Mouse (Mus musculus) layer of hippocampus, adult 6 months (tissue): ENCODE data around the gene Svs2. TPM values are rescaled to one million over a fixed set of nuclear protein-coding genes. Genes with fewer than 3 reads are reported as not detected.

Experiments
- long read RNA-seq, 2 experiments: library from polyadenylated mRNA; unstranded; transcript quantifications; one replicate each; pipeline ENCODE4 v2.0.0; 2019 to 2020
- polyA plus RNA-seq: library from polyadenylated mRNA; unstranded; fragments of <200 nt; fragmentation: Nextera tagmentation; gene quantifications from 2 replicates; pipeline ENCODE4 v1.2.3, GENCODE M21; 2021

Gene Svs2
- polyA plus RNA-seq: not detected in 2 replicates
- long read RNA-seq, experiment 1: 0 reads
- long read RNA-seq, experiment 2: 0 reads

DNA sequence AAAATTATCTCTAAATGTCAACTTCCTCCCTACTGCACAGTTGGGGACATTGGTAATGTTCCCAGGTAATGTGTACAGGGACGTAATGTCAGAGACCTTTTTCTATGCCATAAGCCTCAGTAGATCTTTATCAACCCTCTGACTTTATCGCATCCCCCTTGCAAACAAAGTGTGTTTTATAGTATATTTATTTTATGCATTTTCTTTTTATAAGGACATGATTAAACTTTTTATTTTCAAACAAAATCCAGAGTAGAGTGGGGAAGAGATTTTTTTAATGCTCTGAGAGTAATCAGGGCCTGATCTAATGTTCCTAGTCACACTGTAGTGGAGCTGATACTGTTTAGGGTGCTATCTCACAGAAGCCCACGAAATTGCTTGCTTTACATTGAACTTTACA lies at the start of gene Svs2:
Gene Svs2, minus strand, starts transcription at position 101 of the 400 bp plus-strand sequence.

GRCm38 (mm10) chr2:164278359-164278758 lies 40.1 kb upstream of the Svs2 start, which contains the start of gene Svs4:
TSS of gene Svs4 (minus strand) at chr2:164278459.

DNA sequence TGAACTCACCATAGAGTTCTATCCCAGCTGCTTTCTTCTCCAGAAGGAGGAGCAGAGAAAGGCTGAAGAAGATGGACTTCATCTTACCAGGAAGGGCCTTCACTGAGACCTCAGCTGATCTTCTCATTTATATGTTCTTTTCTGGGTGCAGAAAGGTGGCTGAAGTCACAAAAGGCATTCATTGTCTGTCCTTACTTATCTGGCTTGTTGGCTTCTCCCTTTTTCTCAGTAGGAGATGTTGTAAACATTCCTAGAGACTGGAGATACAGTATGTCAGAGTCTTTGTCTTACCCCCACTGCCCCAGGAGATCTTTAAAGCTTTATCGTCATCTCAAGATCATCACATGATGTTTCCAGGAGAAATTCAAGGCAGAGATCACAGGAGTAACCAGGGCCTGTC lies 18.3 kb upstream of the Svs2 start, which contains the start of gene Svs3b:
Gene Svs3b, minus strand, starts transcription at position 101 of the 400 bp plus-strand sequence.

GRCm38 (mm10) chr2:164221522-164221921 lies 16.7 kb downstream of the Svs2 start, which contains the start of gene Wfdc15b:
TSS of gene Wfdc15b (minus strand) at chr2:164221660.

DNA sequence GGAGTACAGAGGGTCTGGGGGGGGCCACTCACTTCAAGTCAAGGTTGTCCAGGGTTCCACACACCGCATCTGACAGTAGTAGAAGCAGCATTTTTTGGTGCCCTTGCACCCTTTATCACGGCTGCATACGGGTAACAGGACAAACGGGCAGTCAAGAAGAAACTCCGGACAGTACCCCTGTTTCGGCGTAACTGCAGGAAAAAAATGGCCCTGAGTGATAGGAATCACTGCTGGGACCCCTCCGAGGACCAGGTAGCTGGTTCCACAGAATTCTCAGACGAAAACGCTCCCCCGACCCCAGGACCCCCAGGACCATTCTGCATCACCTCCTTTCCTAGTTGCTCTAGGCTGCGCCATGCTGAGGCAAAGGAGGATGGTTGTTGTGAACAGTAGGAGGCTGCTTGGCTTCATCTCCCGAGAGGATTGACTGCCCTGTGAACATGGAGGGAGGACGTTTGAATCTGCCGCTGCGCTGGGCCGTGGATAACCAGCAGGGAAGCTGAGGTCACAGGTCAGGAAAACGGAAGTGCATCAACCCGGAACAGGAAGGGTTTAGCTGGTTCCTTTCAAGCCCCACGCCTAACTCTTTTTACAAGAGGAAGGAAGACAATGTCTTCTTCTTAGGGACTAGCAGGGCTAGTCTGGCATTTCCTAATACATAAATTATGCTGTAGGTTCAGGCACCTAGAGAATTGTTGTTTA lies 38.5 kb downstream of the Svs2 start, which contains the start of gene Wfdc15a:
Gene Wfdc15a, minus strand, starts transcription at position 505 of the 702 bp plus-strand sequence.

DNA sequence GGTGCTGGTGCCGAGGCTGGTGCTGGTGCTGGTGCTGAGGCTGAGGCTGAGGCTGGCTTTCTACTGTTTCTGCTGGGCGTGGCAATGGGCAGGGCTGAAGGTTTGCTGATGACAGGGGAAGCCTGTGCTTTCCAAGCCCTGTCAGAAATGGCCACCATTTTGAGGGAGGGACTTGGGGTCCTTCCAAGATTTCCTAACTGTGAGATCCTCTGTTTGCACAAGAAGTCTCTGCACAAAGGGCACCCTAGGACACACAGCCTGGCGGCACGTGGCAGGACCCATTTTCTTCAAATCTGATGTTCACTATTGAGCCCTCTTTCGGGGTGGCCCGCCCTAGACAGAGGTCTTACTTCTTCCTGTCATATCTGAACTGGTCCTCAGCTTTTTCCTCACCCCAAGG lies 47.7 kb downstream of the Svs2 start, which contains the start of gene Wfdc12:
Gene Wfdc12, minus strand, starts transcription at position 33 of the 400 bp plus-strand sequence.

Other genes with a start within 250 kb of the Svs2 start
- 602 and 694 TPM in 2 replicates for gene Ywhab, start 243.5 kb downstream of the Svs2 start, polyA plus RNA-seq
- not detected in 2 replicates for gene Pabpc1l, start 213.0 kb downstream of the Svs2 start, polyA plus RNA-seq
- gene Stk4, start 168.1 kb downstream of the Svs2 start, polyA plus RNA-seq: 18.7 and 21.7 TPM in 2 replicates
- gene Tomm34, start 167.3 kb downstream of the Svs2 start, polyA plus RNA-seq: 139 and 143 TPM in 2 replicates
- gene Kcns1, start 67.4 kb downstream of the Svs2 start, polyA plus RNA-seq: 4.2 and 5.7 TPM in 2 replicates
- not detected in 2 replicates for gene Wfdc5, start 55.7 kb downstream of the Svs2 start, polyA plus RNA-seq
- gene Wfdc12, start 47.9 kb downstream of the Svs2 start, polyA plus RNA-seq: not detected in 2 replicates
- not detected in 2 replicates for gene Wfdc15a, start 38.3 kb downstream of the Svs2 start, polyA plus RNA-seq
- gene Wfdc15b, start 16.8 kb downstream of the Svs2 start, polyA plus RNA-seq: not detected in 2 replicates
- not detected in 2 replicates for gene Svs3b, start 18.2 kb upstream of the Svs2 start, polyA plus RNA-seq
- not detected in 2 replicates for gene Svs4, start 40.0 kb upstream of the Svs2 start, polyA plus RNA-seq
- not detected in 2 replicates for gene Svs3a, start 50.8 kb upstream of the Svs2 start, polyA plus RNA-seq
- not detected in 2 replicates for gene Svs6, start 78.3 kb upstream of the Svs2 start, polyA plus RNA-seq
- gene Svs5, start 94.3 kb upstream of the Svs2 start, polyA plus RNA-seq: not detected in 2 replicates
- 0.24 and 0.45 TPM in 2 replicates for gene Slpi, start 150.6 kb upstream of the Svs2 start, polyA plus RNA-seq
- gene Rbpjl, start 164.7 kb upstream of the Svs2 start, polyA plus RNA-seq: 0.21 TPM in 2 replicates
- 2.3 and 2.6 TPM in 2 replicates for gene Matn4, start 166.7 kb upstream of the Svs2 start, polyA plus RNA-seq
- gene Sdc4, start 205.4 kb upstream of the Svs2 start, polyA plus RNA-seq: 189 and 290 TPM in 2 replicates
- gene Sys1, start 218.5 kb upstream of the Svs2 start, polyA plus RNA-seq: 122 and 133 TPM in 2 replicates
- gene Gm20458, start 222.5 kb upstream of the Svs2 start, polyA plus RNA-seq: 8.3 and 10.1 TPM in 2 replicates
- not detected in 2 replicates for gene Trp53tg5, start 235.3 kb upstream of the Svs2 start, polyA plus RNA-seq
- gene Dbndd2, start 247.6 kb upstream of the Svs2 start, polyA plus RNA-seq: 184 and 200 TPM in 2 replicates